Mouse (Mus musculus) testis, adult 2 months (tissue): ENCODE measurements at regions not wholly inside any gene's neighbourhood (a gene's known extent, or its start where the extent isn't known, plus 50 kb on each side); places are given as distances from the start of the nearest gene placed in this dataset.

Experiments used
- H3K27ac ChIP-seq: fragments of 200-500 bp; 2 replicates; pipeline ENCODE4 v1.5.1; 2012; ENCODE audit warnings: low read depth, low read length; ENCODE audit not compliant: control insufficient read depth, insufficient read depth
- H3K27me3 ChIP-seq: fragments of 200-500 bp; 2 replicates; pipeline ENCODE4 v1.6.1; 2012; ENCODE audit warnings: mild to moderate bottlenecking, low read length, moderate library complexity; ENCODE audit not compliant: control insufficient read depth, insufficient read depth
- H3K36me3 ChIP-seq: fragments of 200-500 bp; 2 replicates; pipeline ENCODE4 v1.6.1; 2012; ENCODE audit warnings: mild to moderate bottlenecking, low read length; ENCODE audit not compliant: control insufficient read depth, insufficient read depth
- H3K4me1 ChIP-seq: fragments of 200-500 bp; 2 replicates; pipeline ENCODE4 v1.6.1; 2012; ENCODE audit warnings: low read length; ENCODE audit not compliant: control insufficient read depth, insufficient read depth
- H3K4me3 ChIP-seq: fragments of 200-500 bp; 2 replicates; pipeline ENCODE4 v1.5.1; 2012; ENCODE audit warnings: low read depth, mild to moderate bottlenecking, low read length, moderate library complexity, mixed read lengths; ENCODE audit not compliant: control insufficient read depth
- CTCF ChIP-seq: fragments of 200-500 bp; IDR thresholded peaks from 2 replicates; pipeline ENCODE4 v1.5.1; 2012; ENCODE audit warnings: low read depth, mild to moderate bottlenecking, inconsistent platforms, low read length, moderate library complexity; ENCODE audit not compliant: control insufficient read depth, insufficient read depth, insufficient replicate concordance
- POLR2A ChIP-seq: fragments of 200-500 bp; IDR thresholded peaks from 2 replicates; pipeline ENCODE4 v1.6.1; 2012; ENCODE audit warnings: low read depth, mild to moderate bottlenecking, inconsistent platforms, low read length, moderate library complexity; ENCODE audit not compliant: control insufficient read depth

DNA sequence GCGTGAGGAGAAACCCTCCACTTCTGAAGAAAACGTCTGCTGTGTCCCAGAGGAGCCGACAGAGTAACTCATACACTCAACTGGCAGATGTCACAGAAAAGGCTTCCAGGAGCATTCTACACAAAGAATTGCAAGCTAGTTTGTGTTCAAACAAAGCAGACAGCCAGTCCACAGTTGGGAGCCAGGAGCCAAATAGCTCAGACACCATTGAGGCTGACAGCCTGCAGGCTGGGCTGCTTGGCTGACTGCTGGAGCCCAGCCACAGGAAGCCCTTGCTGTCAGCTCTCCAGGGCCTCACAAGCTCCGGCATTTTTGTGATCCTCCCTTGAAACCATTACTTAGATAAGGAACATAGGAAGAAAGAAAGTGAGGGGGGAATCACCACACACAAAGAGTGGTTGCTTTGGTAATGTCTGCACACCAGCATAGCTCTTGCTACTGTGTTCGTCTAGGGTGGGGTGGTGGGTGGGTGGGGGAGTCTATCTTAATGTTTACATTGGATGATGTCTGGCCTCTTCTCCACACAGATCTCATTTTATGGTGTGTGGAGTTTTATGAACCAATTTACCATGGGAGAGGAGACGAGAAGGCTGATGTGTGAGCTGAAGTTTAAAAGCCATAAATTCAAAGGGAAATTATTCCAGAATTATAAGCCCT, 62.3 kb upstream of the Ankfn1 start:
- Histone ChIP-seq H3K4me1 (no peaks in the 10 kb centered on the region), H3K4me3 (no peak overlapping the region), H3K27me3 (no peaks in the 10 kb centered on the region), H3K36me3 (no peaks in the 10 kb centered on the region), H3K27ac (no peak overlapping the region)
- no peak for TF ChIP-seq CTCF

- Histone ChIP-seq H3K27me3 (no peaks in the 10 kb centered on the region), H3K36me3 (no peaks in the 10 kb centered on the region), H3K4me3 (no peak overlapping the region), H3K4me1 (no peaks in the 10 kb centered on the region), H3K27ac (no peak overlapping the region)
- TF ChIP-seq POLR2A = no peak
- peak; percentile 16; the same call in 1 of the 2 replicates for TF ChIP-seq CTCF
These were observed 60.5 kb upstream of the Ankfn1 start for GRCm38 (mm10) chr11:89837995-89838394.

DNA sequence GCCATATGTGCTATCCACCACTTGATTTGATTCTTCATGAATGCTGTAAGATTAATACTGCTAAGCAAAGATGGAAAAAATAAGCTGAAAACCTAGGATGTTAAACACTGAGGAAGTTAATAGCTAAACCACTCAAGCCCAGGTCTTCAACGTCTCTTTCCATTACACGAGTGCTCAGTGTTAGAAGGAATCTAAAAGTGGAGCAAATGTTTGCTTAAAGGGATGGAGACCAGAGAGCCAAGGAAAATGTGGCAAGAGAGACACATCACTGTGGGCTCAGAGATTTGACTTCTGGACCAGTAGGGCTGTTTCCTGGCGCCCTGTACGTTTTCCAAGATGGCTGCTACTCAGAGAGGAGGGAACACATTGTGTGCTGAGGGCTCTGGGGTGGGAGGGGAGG, 59.4 kb upstream of the Ankfn1 start:
- TF ChIP-seq CTCF (no peak), POLR2A (no peak)
- no peak overlapping the region for H3K4me3 ChIP-seq
- H3K27me3 ChIP-seq = no peaks in the 10 kb centered on the region
- no peaks in the 10 kb centered on the region for H3K36me3 ChIP-seq
- no peak overlapping the region for H3K27ac ChIP-seq
- no peaks in the 10 kb centered on the region for H3K4me1 ChIP-seq

- no peak overlapping the region for H3K4me3 ChIP-seq
- H3K27ac ChIP-seq = no peak overlapping the region
- H3K27me3 ChIP-seq = no peaks in the 10 kb centered on the region
- TF ChIP-seq CTCF = no peak
- no peak for TF ChIP-seq POLR2A
- no peaks in the 10 kb centered on the region for H3K36me3 ChIP-seq
- H3K4me1 ChIP-seq = no peaks in the 10 kb centered on the region
These were observed 56.6 kb upstream of the Ankfn1 start for GRCm38 (mm10) chr11:89834068-89834467.

DNA sequence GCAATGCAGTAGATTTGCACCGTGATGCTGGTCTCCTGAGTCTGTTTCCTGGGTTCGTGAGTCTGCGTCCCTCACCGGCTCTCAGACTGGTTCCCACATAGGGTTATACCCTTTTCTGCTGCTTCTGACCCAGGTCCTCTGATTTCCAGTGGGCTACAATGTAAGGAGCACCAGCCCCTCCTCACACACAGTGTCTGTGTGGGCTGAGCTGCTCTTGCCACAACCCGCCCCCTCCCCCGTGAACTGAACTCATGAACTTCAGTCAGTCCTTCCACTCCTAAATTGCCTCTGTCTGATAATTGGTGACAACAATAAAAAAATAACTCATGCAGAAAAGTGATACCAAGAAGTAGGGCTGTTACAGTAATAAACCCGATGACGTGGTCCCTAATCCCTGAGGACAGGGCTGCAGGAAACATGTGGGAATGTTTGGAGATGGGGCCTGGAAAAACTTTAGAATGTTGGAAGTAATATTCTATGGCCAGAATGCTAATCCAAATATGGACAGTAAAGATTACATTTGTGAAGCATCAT, 54.2 kb upstream of the Ankfn1 start:
- Histone ChIP-seq H3K36me3 (no peaks in the 10 kb centered on the region), H3K27ac (no peak overlapping the region), H3K4me1 (no peaks in the 10 kb centered on the region), H3K27me3 (no peaks in the 10 kb centered on the region), H3K4me3 (no peak overlapping the region)
- no peak for TF ChIP-seq POLR2A
- no peak for TF ChIP-seq CTCF
